Mouse (Mus musculus) small intestine, adult 2 months (tissue): ENCODE measurements at regions not wholly inside any gene's neighbourhood (a gene's known extent, or its start where the extent isn't known, plus 50 kb on each side); places are given as distances from the start of the nearest gene placed in this dataset.

Source experiments
- CTCF ChIP-seq: fragments of 200-500 bp; IDR thresholded peaks from 2 replicates; pipeline ENCODE4 v1.5.1; 2012; ENCODE audit warnings: low read depth, mild to moderate bottlenecking, control low read depth, inconsistent platforms, low read length, moderate library complexity, mixed read lengths; ENCODE audit not compliant: insufficient replicate concordance, insufficient read length; ENCODE audit errors: extremely low read depth
- POLR2A ChIP-seq: fragments of 200-500 bp; IDR thresholded peaks from 2 replicates; pipeline ENCODE4 v1.6.1; 2012; ENCODE audit warnings: low read depth, mild to moderate bottlenecking, control low read depth, inconsistent platforms, low read length, moderate library complexity

DNA sequence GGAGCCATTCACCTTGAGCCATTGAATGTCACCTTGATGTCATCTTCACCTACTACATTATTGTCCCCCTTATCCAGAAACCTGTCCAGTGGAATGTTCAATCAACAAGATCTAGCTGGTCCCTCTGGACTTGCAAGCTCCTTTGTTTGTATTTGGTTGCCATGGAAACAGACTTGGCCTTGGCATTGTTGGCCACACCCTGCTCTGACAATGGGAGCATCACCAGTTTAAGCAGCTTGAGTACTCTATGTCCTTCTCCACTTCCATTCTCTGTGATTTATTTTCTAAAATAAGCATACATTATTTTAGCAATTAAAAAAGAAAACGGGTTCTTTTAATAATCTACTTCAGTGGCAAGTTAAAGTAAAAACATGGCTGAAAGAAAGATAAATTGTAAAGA is 221.6 kb upstream of the Runx1 start:
- TF ChIP-seq CTCF, result no peak
- TF ChIP-seq POLR2A, result no peak
